Mouse (Mus musculus): ENCODE results near the gene Hid1. TPM values are rescaled to one million over a fixed set of nuclear protein-coding genes. Genes with fewer than 3 reads are reported as not detected.
A peak's percentile ranks its signal among the peaks of the same experiment; 100 is the strongest.

Gene Hid1
- total RNA-seq, 2 experiments from 2014 or later: 6.9 to 7.1 TPM

GRCm38 (mm10) chr11:115377254-115377653 lies 9.7 kb upstream of the Hid1 start:
- no peak for DNase-seq
- intact Hi-C loops (cut with DNase I): no loop called here

- DNase-seq: no peak
- intact Hi-C loops (cut with DNase I): no loop called here
Observed at GRCm38 (mm10) chr11:115376722-115377121, 9.2 kb upstream of the Hid1 start.

GRCm38 (mm10) chr11:115374695-115375425 lies 7.3 kb upstream of the Hid1 start:
- peak in 1 of 2 experiments; percentile 48 for DNase-seq
- intact Hi-C loops (cut with DNase I): loop anchor here (5.0 kb wide), 1 partner anchor 37 kb away; no protein-coding TSS in a partner anchor

GRCm38 (mm10) chr11:115373805-115374694 lies 6.5 kb upstream of the Hid1 start:
- DNase-seq: peak; percentile 86 to 89
- intact Hi-C loops (cut with DNase I): loop anchor here (5.0 kb wide), 1 partner anchor 38 kb away; no protein-coding TSS in a partner anchor

GRCm38 (mm10) chr11:115372737-115373136 lies 5.2 kb upstream of the Hid1 start:
- intact Hi-C loops (cut with DNase I): loop anchor here (5.0 kb wide), 1 partner anchor 40 kb away; no protein-coding TSS in a partner anchor
- no peak for DNase-seq

GRCm38 (mm10) chr11:115372015-115372414 lies 4.5 kb upstream of the Hid1 start:
- intact Hi-C loops (cut with DNase I): loop anchor here (5.0 kb wide), 1 partner anchor 40 kb away; no protein-coding TSS in a partner anchor
- no peak for DNase-seq

GRCm38 (mm10) chr11:115371354-115371753 lies 3.8 kb upstream of the Hid1 start:
- intact Hi-C loops (cut with DNase I): loop anchor here (5.0 kb wide), 1 partner anchor 41 kb away; no protein-coding TSS in a partner anchor
- peak; percentile 41 for DNase-seq

GRCm38 (mm10) chr11:115370368-115370767 lies 2.8 kb upstream of the Hid1 start:
- intact Hi-C loops (cut with DNase I): loop anchor here (5.0 kb wide), 1 partner anchor 42 kb away; no protein-coding TSS in a partner anchor
- DNase-seq: no peak

- DNase-seq: peak in 1 of 2 experiments; percentile 9
- intact Hi-C loops (cut with DNase I): no loop called here
Observed at GRCm38 (mm10) chr11:115366706-115367394, 706 bp downstream of the Hid1 start.

GRCm38 (mm10) chr11:115366039-115366705 lies 1.4 kb downstream of the Hid1 start:
- intact Hi-C loops (cut with DNase I): no loop called here
- DNase-seq: peak in 1 of 2 experiments; percentile 25

- intact Hi-C loops (cut with DNase I): no loop called here
- no peak for DNase-seq
Observed at GRCm38 (mm10) chr11:115364136-115364535, 3.4 kb downstream of the Hid1 start.

GRCm38 (mm10) chr11:115359726-115360125 lies 7.8 kb downstream of the Hid1 start:
- DNase-seq: no peak
- intact Hi-C loops (cut with DNase I): loop anchor here (1.0 to 2.0 kb wide), 3 partner anchors 23 to 115 kb away; no protein-coding TSS in a partner anchor

- intact Hi-C loops (cut with DNase I): loop anchor here (1.0 to 2.0 kb wide), 3 partner anchors 24 to 115 kb away; no protein-coding TSS in a partner anchor
- no peak for DNase-seq
Observed at GRCm38 (mm10) chr11:115359293-115359692, 8.3 kb downstream of the Hid1 start.

GRCm38 (mm10) chr11:115358468-115358867 lies 9.1 kb downstream of the Hid1 start:
- peak; percentile 81 to 84 for DNase-seq

GRCm38 (mm10) chr11:115354183-115354582 lies 13.4 kb downstream of the Hid1 start:
- intact Hi-C loops (cut with DNase I): loop anchor here (1.0 to 5.0 kb wide), 3 partner anchors 32 to 151 kb away; partner anchors contain the start of gene Ush1g
- DNase-seq: peak; percentile 70 to 82

More at GRCm38 (mm10) chr11:115358468-115358867, 9.1 kb downstream of the Hid1 start:
- intact Hi-C loops (cut with DNase I): loop anchor here (2.0 kb wide), 2 partner anchors 24 to 54 kb away; no protein-coding TSS in a partner anchor

GRCm38 (mm10) chr11:115353375-115353774 lies 14.2 kb downstream of the Hid1 start:
- no peak for DNase-seq
- intact Hi-C loops (cut with DNase I): loop anchor here (5.0 kb wide), 1 partner anchor 41 kb away; no protein-coding TSS in a partner anchor

GRCm38 (mm10) chr11:115349976-115350375 lies 17.6 kb downstream of the Hid1 start:
- intact Hi-C loops (cut with DNase I): loop anchor here (5.0 kb wide), 1 partner anchor 38 kb away; no protein-coding TSS in a partner anchor
- no peak for DNase-seq

- DNase-seq: no peak
- intact Hi-C loops (cut with DNase I): no loop called here
Observed at GRCm38 (mm10) chr11:115348681-115349248, 18.8 kb downstream of the Hid1 start.

GRCm38 (mm10) chr11:115345515-115345914 lies 22.0 kb downstream of the Hid1 start:
- intact Hi-C loops (cut with DNase I): no loop called here
- no peak for DNase-seq

Data from heart, postnatal 10 days (tissue).